In genomic region chr17:24169317-24170065, GRCm38 (mm10) we compare ENCODE assay signal across 8 mouse cellular contexts. TPM values are rescaled to one million over a fixed set of nuclear protein-coding genes. Genes with fewer than 3 reads are reported as not detected.
A peak's percentile ranks its signal among the peaks of the same experiment; 100 is the strongest.
DNase-seq lines count a peak whose midpoint lies in the region; ATAC-seq and TF ChIP-seq lines count a peak whose summit lies in the region.

Atp6v0c (minus strand) TSS chr17:24169702.

- peak; percentile 39 for TF ChIP-seq CTCF in midbrain, postnatal 0 days (IDR thresholded peaks at IDR 0.05)

- peaks cover 21% of the 10 kb centered on the region for H3K36me3 ChIP-seq in embryonic facial prominence, embryonic 14.5 days (ENCODE audit: control insufficient read depth, insufficient read depth, low read length)
- peaks cover 24% of the 10 kb centered on the region for H3K36me3 ChIP-seq in limb, embryonic 14.5 days (ENCODE audit: control insufficient read depth, insufficient read depth, low read length)
- peaks cover 10% of the 10 kb centered on the region for H3K36me3 ChIP-seq in midbrain, postnatal 0 days (ENCODE audit: insufficient read depth, low read length)

- no peaks in the 10 kb centered on the region for H3K9me3 ChIP-seq in embryonic facial prominence, embryonic 14.5 days (ENCODE audit: control insufficient read depth, low read length)
- no peaks in the 10 kb centered on the region for H3K9me3 ChIP-seq in limb, embryonic 14.5 days (ENCODE audit: control insufficient read depth, low read length)
- H3K9me3 ChIP-seq in midbrain, postnatal 0 days (ENCODE audit: low read length) = no peaks in the 10 kb centered on the region

- H3K4me3 ChIP-seq in embryonic facial prominence, embryonic 14.5 days (ENCODE audit: low read depth, low read length) = peak within 1 kb of the TSS; percentile 86
- H3K4me3 ChIP-seq in limb, embryonic 14.5 days (replicated peaks; ENCODE audit: low read length) = peak within 1 kb of the TSS; percentile 60
- H3K4me3 ChIP-seq in midbrain, postnatal 0 days (ENCODE audit: low read depth, low read length) = peak within 1 kb of the TSS; percentile 83

- H3K4me1 ChIP-seq in embryonic facial prominence, embryonic 14.5 days (ENCODE audit: control insufficient read depth, insufficient read depth, low read length) = peaks cover 6% of the 10 kb centered on the region
- H3K4me1 ChIP-seq in limb, embryonic 14.5 days (ENCODE audit: control insufficient read depth, insufficient read depth, low read length) = peaks cover 15% of the 10 kb centered on the region
- H3K4me1 ChIP-seq in midbrain, postnatal 0 days (ENCODE audit: insufficient read depth, low read length) = peaks cover 8% of the 10 kb centered on the region

- no peaks in the 10 kb centered on the region for H3K27me3 ChIP-seq in embryonic facial prominence, embryonic 14.5 days (replicated peaks; ENCODE audit: control insufficient read depth, insufficient read depth, low read length)
- H3K27me3 ChIP-seq in limb, embryonic 14.5 days (ENCODE audit: control insufficient read depth, insufficient read depth, low read length) = no peaks in the 10 kb centered on the region
- H3K27me3 ChIP-seq in midbrain, postnatal 0 days (ENCODE audit: insufficient read depth, low read length) = no peaks in the 10 kb centered on the region

- peak; percentile 97 for DNase-seq in 3T3-L1 (ENCODE audit: low read depth, low spot score)
- DNase-seq in adrenal gland, postnatal 4 days (ENCODE audit: low spot score in 2 of 2) = peak; percentile 88 to 93
- peak; percentile 97 for DNase-seq in embryonic facial prominence, embryonic 14.5 days (ENCODE audit: low spot score)
- peak; percentile 94 for DNase-seq in heart, adult 8-10 months (ENCODE audit: low spot score)
- peak; percentile 98 for DNase-seq in kidney, adult 9 months
- DNase-seq in limb, embryonic 14.5 days (ENCODE audit: low spot score) = peak; percentile 96
- peak; percentile 98 for DNase-seq in midbrain, postnatal 0 days (ENCODE audit: low spot score)
- DNase-seq in spleen, postnatal 14 days (ENCODE audit: low spot score in 2 of 2) = peak; percentile 87 to 91

- peak; percentile 73; the same call in 1 of the 2 replicates for TF ChIP-seq POLR2A in limb, embryonic 14.5 days (IDR thresholded peaks at IDR 0.05; ENCODE audit: borderline replicate concordance, extremely low read depth, insufficient read depth, insufficient read length)

- H3K4me2 ChIP-seq in embryonic facial prominence, embryonic 14.5 days (ENCODE audit: low read depth, low read length) = peak within 1 kb of the TSS; percentile 85
- H3K4me2 ChIP-seq in limb, embryonic 14.5 days (replicated peaks; ENCODE audit: low read depth, low read length, severe bottlenecking) = peak within 1 kb of the TSS; percentile 70
- H3K4me2 ChIP-seq in midbrain, postnatal 0 days (ENCODE audit: low read depth, low read length, poor library complexity, severe bottlenecking) = peak within 1 kb of the TSS; percentile 63

- WGBS in embryonic facial prominence, embryonic 14.5 days = under 1% methylated on average over 24 of the region's 58 CpGs
- WGBS in limb, embryonic 14.5 days = 1% methylated on average over 45 of the region's 58 CpGs
- under 1% methylated on average over 58 of the region's 58 CpGs for WGBS in midbrain, postnatal 0 days

- peak within 1 kb of the TSS; percentile 96 for H3K27ac ChIP-seq in embryonic facial prominence, embryonic 14.5 days (replicated peaks; ENCODE audit: low read depth, low read length)
- H3K27ac ChIP-seq in limb, embryonic 14.5 days (replicated peaks; ENCODE audit: low read depth, low read length) = peak within 1 kb of the TSS; percentile 98
- H3K27ac ChIP-seq in midbrain, postnatal 0 days (ENCODE audit: low read depth, low read length) = peak within 1 kb of the TSS; percentile 99

- ATAC-seq in embryonic facial prominence, embryonic 14.5 days (ENCODE audit: low read depth) = peak; percentile 93
- peak; percentile 91 for ATAC-seq in limb, embryonic 14.5 days (ENCODE audit: low FRiP score, low read depth)
- peak; percentile 88 for ATAC-seq in midbrain, postnatal 0 days (ENCODE audit: low FRiP score)

- peak within 1 kb of the TSS; percentile 85 for H3K9ac ChIP-seq in embryonic facial prominence, embryonic 14.5 days (ENCODE audit: low read depth, low read length)
- H3K9ac ChIP-seq in limb, embryonic 14.5 days (ENCODE audit: low read depth, low read length, severe bottlenecking) = peak within 1 kb of the TSS; percentile 90
- peak within 1 kb of the TSS; percentile 93 for H3K9ac ChIP-seq in midbrain, postnatal 0 days (replicated peaks; ENCODE audit: low read length, poor library complexity, severe bottlenecking)

RNA-seq across cellular contexts. Expression of gene Atp6v0c, which starts in this region (rescaled TPM):
- 100 to 1,000 TPM; 344 to 347 TPM for total RNA-seq in adrenal gland, postnatal 4 days (2021)
- polyA plus RNA-seq in embryonic facial prominence, embryonic 14.5 days (2014; fragmentation: Nextera tagmentation; extraction: Ambion mirVana) = 573 and 574 TPM in 2 replicates
- total RNA-seq in heart, adult 8-10 months (2022) = 100 to 1,000 TPM; 224 to 240 (median 231) TPM
- polyA plus RNA-seq in limb, embryonic 14.5 days (2012; rRNA removed) = 487 and 720 TPM in 2 replicates
- 511 and 522 TPM in 2 replicates for polyA plus RNA-seq in limb, embryonic 14.5 days (2014; fragmentation: Nextera tagmentation; extraction: Ambion mirVana)
- total RNA-seq in midbrain, postnatal 0 days (2014; rRNA removed) = 730 and 771 TPM in 2 replicates
- polyA plus RNA-seq in midbrain, postnatal 0 days (2015; fragmentation: Nextera tagmentation; extraction: Ambion mirVana) = 2,426 and 2,595 TPM in 2 replicates

Comparison
In these comparisons a context has a peak if more than half of its experiments do, and no peak if none do; other contexts are left out.
1. Peak in every context shown above with its lines: DNase-seq, ATAC-seq, H3K4me3 ChIP-seq and H3K27ac ChIP-seq.